Mouse (Mus musculus): ENCODE measurements around the gene Dglucy. TPM values are rescaled to one million over a fixed set of nuclear protein-coding genes. Genes with fewer than 3 reads are reported as not detected.

The Dglucy gene
- total RNA-seq, 1 experiment = 6.2 TPM

- no peak overlapping the region for H3K27ac ChIP-seq (ENCODE audit: insufficient read depth, low read depth, low read length, poor library complexity, severe bottlenecking)
- no peak overlapping the region for H3K9ac ChIP-seq (ENCODE audit: insufficient read depth, low read depth, low read length, poor library complexity, severe bottlenecking)
- TF ChIP-seq MAFK (IDR thresholded peaks at IDR 0.05; ENCODE audit: insufficient read depth, low read depth, low read length) (no peak), ZC3H11A (IDR thresholded peaks at IDR 0.05; ENCODE audit: borderline replicate concordance, low read depth, low read length) (no peak), CHD2 (IDR thresholded peaks at IDR 0.05; ENCODE audit: low read depth, low read length) (no peak), ZNF384 (IDR thresholded peaks at IDR 0.05; ENCODE audit: low read depth, low read length) (no peak), HCFC1 (IDR thresholded peaks at IDR 0.05; ENCODE audit: borderline replicate concordance, insufficient read depth, low read length) (no peak)
- DNase-seq (ENCODE audit: low read depth, low spot score) = no peak
- 0 out of 4 replicates have a peak, but pooled peaks cover 0 to 2% of the 10 kb centered on the region in 2 experiments for H3K4me1 ChIP-seq (ENCODE audit: control insufficient read depth in 2 of 2, insufficient read depth in 2 of 2, low read length in 2 of 2, poor library complexity in 1 of 2)
- H3K36me3 ChIP-seq (ENCODE audit: control insufficient read depth, insufficient read depth, low read length, poor library complexity, severe bottlenecking) = peaks cover 61% of the 10 kb centered on the region
- in situ Hi-C loops (cut with MboI; ENCODE audit: low sequenced_read_pairs in 2 of 2, unreplicated experiment in 2 of 2) = no loop called here
- H3K9me3 ChIP-seq (ENCODE audit: control insufficient read depth, insufficient read depth, low read depth, low read length) = no peaks in the 10 kb centered on the region
- no peak overlapping the region for H3K4me3 ChIP-seq (ENCODE audit: insufficient read depth in 1 of 2, low read depth in 1 of 2, low read length in 2 of 2, poor library complexity in 1 of 2, severe bottlenecking in 1 of 2)
Observed at GRCm38 (mm10) chr12:100928286-100928685, 149.4 kb downstream of the Dglucy start.

GRCm38 (mm10) chr12:100931653-100932052, 152.8 kb downstream of the Dglucy start:
- peaks cover 64% of the 10 kb centered on the region for H3K36me3 ChIP-seq (ENCODE audit: control insufficient read depth, insufficient read depth, low read length, poor library complexity, severe bottlenecking)
- no peak for DNase-seq (ENCODE audit: low read depth, low spot score)
- H3K9me3 ChIP-seq (ENCODE audit: control insufficient read depth, insufficient read depth, low read depth, low read length) = no peaks in the 10 kb centered on the region
- no peak overlapping the region for H3K27ac ChIP-seq (ENCODE audit: insufficient read depth, low read depth, low read length, poor library complexity, severe bottlenecking)
- TF ChIP-seq HCFC1 (IDR thresholded peaks at IDR 0.05; ENCODE audit: borderline replicate concordance, insufficient read depth, low read length) = no peak
- peak; percentile 93 for TF ChIP-seq MAFK (IDR thresholded peaks at IDR 0.05; ENCODE audit: insufficient read depth, low read depth, low read length)
- in situ Hi-C loops (cut with MboI; ENCODE audit: low sequenced_read_pairs in 2 of 2, unreplicated experiment in 2 of 2) = no loop called here
- H3K4me1 ChIP-seq (ENCODE audit: control insufficient read depth in 2 of 2, insufficient read depth in 2 of 2, low read length in 2 of 2, poor library complexity in 1 of 2) = 0 out of 4 replicates have a peak, but pooled peaks cover 0 to 2% of the 10 kb centered on the region in 2 experiments
- H3K9ac ChIP-seq (ENCODE audit: insufficient read depth, low read depth, low read length, poor library complexity, severe bottlenecking) = no peak overlapping the region
- no peak overlapping the region for H3K4me3 ChIP-seq (ENCODE audit: insufficient read depth in 1 of 2, low read depth in 1 of 2, low read length in 2 of 2, poor library complexity in 1 of 2, severe bottlenecking in 1 of 2)

- Histone ChIP-seq H3K36me3 (ENCODE audit: control insufficient read depth, insufficient read depth, low read length, poor library complexity, severe bottlenecking) (peaks cover 62% of the 10 kb centered on the region), H3K4me1 (ENCODE audit: control insufficient read depth in 2 of 2, insufficient read depth in 2 of 2, low read length in 2 of 2, poor library complexity in 1 of 2) (0 out of 4 replicates have a peak, but pooled peaks cover 0 to under 1% of the 10 kb centered on the region in 2 experiments), H3K4me3 (ENCODE audit: insufficient read depth in 1 of 2, low read depth in 1 of 2, low read length in 2 of 2, poor library complexity in 1 of 2, severe bottlenecking in 1 of 2) (no peak overlapping the region), H3K9ac (ENCODE audit: insufficient read depth, low read depth, low read length, poor library complexity, severe bottlenecking) (no peak overlapping the region), H3K9me3 (ENCODE audit: control insufficient read depth, insufficient read depth, low read depth, low read length) (no peaks in the 10 kb centered on the region), H3K27ac (ENCODE audit: insufficient read depth, low read depth, low read length, poor library complexity, severe bottlenecking) (no peak overlapping the region)
- no peak for TF ChIP-seq HCFC1 (IDR thresholded peaks at IDR 0.05; ENCODE audit: borderline replicate concordance, insufficient read depth, low read length)
- TF ChIP-seq ZC3H11A (IDR thresholded peaks at IDR 0.05; ENCODE audit: borderline replicate concordance, low read depth, low read length) = no peak
- no peak for TF ChIP-seq ZNF384 (IDR thresholded peaks at IDR 0.05; ENCODE audit: low read depth, low read length)
- TF ChIP-seq MAFK (IDR thresholded peaks at IDR 0.05; ENCODE audit: insufficient read depth, low read depth, low read length) = no peak
- TF ChIP-seq CHD2 (IDR thresholded peaks at IDR 0.05; ENCODE audit: low read depth, low read length) = no peak
- DNase-seq (ENCODE audit: low read depth, low spot score) = no peak
- in situ Hi-C loops (cut with MboI; ENCODE audit: low sequenced_read_pairs in 2 of 2, unreplicated experiment in 2 of 2) = no loop called here
Observed at GRCm38 (mm10) chr12:100934796-100935195, 155.9 kb downstream of the Dglucy start.

GRCm38 (mm10) chr12:100936116-100936515, 157.3 kb downstream of the Dglucy start:
- in situ Hi-C loops (cut with MboI; ENCODE audit: low sequenced_read_pairs in 2 of 2, unreplicated experiment in 2 of 2) = no loop called here
- peaks cover 66% of the 10 kb centered on the region for H3K36me3 ChIP-seq (ENCODE audit: control insufficient read depth, insufficient read depth, low read length, poor library complexity, severe bottlenecking)
- TF ChIP-seq ZC3H11A (IDR thresholded peaks at IDR 0.05; ENCODE audit: borderline replicate concordance, low read depth, low read length) (peak; percentile 85; the same call in 1 of the 2 replicates), CHD2 (IDR thresholded peaks at IDR 0.05; ENCODE audit: low read depth, low read length) (no peak)
- peak; percentile 84 for DNase-seq (ENCODE audit: low read depth, low spot score)
- H3K9me3 ChIP-seq (ENCODE audit: control insufficient read depth, insufficient read depth, low read depth, low read length) = no peaks in the 10 kb centered on the region
- no peak overlapping the region for H3K27ac ChIP-seq (ENCODE audit: insufficient read depth, low read depth, low read length, poor library complexity, severe bottlenecking)
- no peak overlapping the region for H3K9ac ChIP-seq (ENCODE audit: insufficient read depth, low read depth, low read length, poor library complexity, severe bottlenecking)
- H3K4me3 ChIP-seq (ENCODE audit: insufficient read depth in 1 of 2, low read depth in 1 of 2, low read length in 2 of 2, poor library complexity in 1 of 2, severe bottlenecking in 1 of 2) = no peak overlapping the region
- H3K4me1 ChIP-seq (ENCODE audit: control insufficient read depth in 2 of 2, insufficient read depth in 2 of 2, low read length in 2 of 2, poor library complexity in 1 of 2) = peaks cover 0 to 3% of the 10 kb centered on the region in 2 experiments; a peak in 1 of 4 replicates

GRCm38 (mm10) chr12:100936737-100937136, 157.9 kb downstream of the Dglucy start:
- DNase-seq (ENCODE audit: low read depth, low spot score) = no peak
- Histone ChIP-seq H3K36me3 (ENCODE audit: control insufficient read depth, insufficient read depth, low read length, poor library complexity, severe bottlenecking) (peaks cover 62% of the 10 kb centered on the region), H3K9ac (ENCODE audit: insufficient read depth, low read depth, low read length, poor library complexity, severe bottlenecking) (no peak overlapping the region), H3K4me3 (ENCODE audit: insufficient read depth in 1 of 2, low read depth in 1 of 2, low read length in 2 of 2, poor library complexity in 1 of 2, severe bottlenecking in 1 of 2) (no peak overlapping the region), H3K27ac (ENCODE audit: insufficient read depth, low read depth, low read length, poor library complexity, severe bottlenecking) (no peak overlapping the region), H3K9me3 (ENCODE audit: control insufficient read depth, insufficient read depth, low read depth, low read length) (no peaks in the 10 kb centered on the region), H3K4me1 (ENCODE audit: control insufficient read depth in 2 of 2, insufficient read depth in 2 of 2, low read length in 2 of 2, poor library complexity in 1 of 2) (peaks cover 0 to 3% of the 10 kb centered on the region in 2 experiments; a peak in 1 of 4 replicates)
- in situ Hi-C loops (cut with MboI; ENCODE audit: low sequenced_read_pairs in 2 of 2, unreplicated experiment in 2 of 2) = no loop called here
- no peak for TF ChIP-seq MAFK (IDR thresholded peaks at IDR 0.05; ENCODE audit: insufficient read depth, low read depth, low read length)
- TF ChIP-seq ZNF384 (IDR thresholded peaks at IDR 0.05; ENCODE audit: low read depth, low read length) = no peak
- no peak for TF ChIP-seq ZC3H11A (IDR thresholded peaks at IDR 0.05; ENCODE audit: borderline replicate concordance, low read depth, low read length)
- no peak for TF ChIP-seq HCFC1 (IDR thresholded peaks at IDR 0.05; ENCODE audit: borderline replicate concordance, insufficient read depth, low read length)
- TF ChIP-seq CHD2 (IDR thresholded peaks at IDR 0.05; ENCODE audit: low read depth, low read length) = no peak
